Comparison of ENCODE assay signal across 8 mouse cellular contexts in genomic region chr7:27165696-27166095, GRCm38 (mm10). TPM values are rescaled to one million over a fixed set of nuclear protein-coding genes. Genes with fewer than 3 reads are reported as not detected.
DNase-seq lines count a peak whose midpoint lies in the region; ATAC-seq and TF ChIP-seq lines count a peak whose summit lies in the region.

No protein-coding gene starts in this region.

- ATAC-seq in megakaryocyte, adult 5-6 weeks (ENCODE audit: poor library complexity, severe bottlenecking), result no peak

- H3K27ac ChIP-seq in forebrain, embryonic 10.5 days, result peak overlapping the region; percentile 98
- H3K27ac ChIP-seq in limb, embryonic 10.5 days, result peak overlapping the region; percentile 98
- peak overlapping the region; percentile 93 for H3K27ac ChIP-seq in small intestine, adult 2 months (ENCODE audit: insufficient read depth, low read depth, low read length)

- peaks cover 72% of the 10 kb centered on the region for H3K4me1 ChIP-seq in megakaryocyte, embryonic 14.5 days
- H3K4me1 ChIP-seq in forebrain, embryonic 10.5 days, result peaks cover 54% of the 10 kb centered on the region
- H3K4me1 ChIP-seq in limb, embryonic 10.5 days, result peaks cover 50% of the 10 kb centered on the region
- H3K4me1 ChIP-seq in small intestine, adult 2 months (ENCODE audit: control insufficient read depth, insufficient read depth, insufficient read length, low read length), result peaks cover 31% of the 10 kb centered on the region

- WGBS in forebrain, embryonic 10.5 days, result 7% methylated on average over 8 of the region's 8 CpGs
- WGBS in limb, embryonic 10.5 days, result 5% methylated on average over 8 of the region's 8 CpGs
- 1% methylated on average over 8 of the region's 8 CpGs for WGBS in small intestine, adult 2 months

- H3K36me3 ChIP-seq in megakaryocyte, embryonic 14.5 days (replicated peaks; ENCODE audit: low read length), result peaks cover 75% of the 10 kb centered on the region
- peaks cover 52% of the 10 kb centered on the region for H3K36me3 ChIP-seq in forebrain, embryonic 10.5 days (replicated peaks)
- H3K36me3 ChIP-seq in limb, embryonic 10.5 days, result peaks cover 55% of the 10 kb centered on the region
- peaks cover 2% of the 10 kb centered on the region; the same call in 1 of the 2 replicates for H3K36me3 ChIP-seq in small intestine, adult 2 months (ENCODE audit: control insufficient read depth, insufficient read depth, low read length)

- peak overlapping the region; percentile 97 for H3K4me3 ChIP-seq in megakaryocyte, embryonic 14.5 days (replicated peaks)
- H3K4me3 ChIP-seq in forebrain, embryonic 10.5 days, result peak overlapping the region; percentile 77
- peak overlapping the region; percentile 66 for H3K4me3 ChIP-seq in limb, embryonic 10.5 days
- H3K4me3 ChIP-seq in small intestine, adult 2 months (ENCODE audit: low read depth, low read length), result peak overlapping the region; percentile 81

- no peaks in the 10 kb centered on the region for H3K9me3 ChIP-seq in megakaryocyte, embryonic 14.5 days
- H3K9me3 ChIP-seq in forebrain, embryonic 10.5 days, result no peaks in the 10 kb centered on the region
- H3K9me3 ChIP-seq in limb, embryonic 10.5 days (replicated peaks), result no peaks in the 10 kb centered on the region

- no peak for DNase-seq in forebrain, embryonic 10.5 days (ENCODE audit: extremely low spot score, low spot score)
- no peak for DNase-seq in limb, embryonic 10.5 days (ENCODE audit: low spot score)
- no peak for DNase-seq in urinary bladder, adult 18-20 months (ENCODE audit: low spot score in 2 of 2)
- DNase-seq in cerebellum, postnatal 36 days, result no peak
- DNase-seq in kidney, postnatal 14 days, result no peak

- no peaks in the 10 kb centered on the region for H3K27me3 ChIP-seq in megakaryocyte, embryonic 14.5 days (replicated peaks)
- H3K27me3 ChIP-seq in forebrain, embryonic 10.5 days (ENCODE audit: poor library complexity, severe bottlenecking), result no peaks in the 10 kb centered on the region
- no peaks in the 10 kb centered on the region for H3K27me3 ChIP-seq in limb, embryonic 10.5 days (ENCODE audit: low read depth, poor library complexity, severe bottlenecking)
- no peaks in the 10 kb centered on the region for H3K27me3 ChIP-seq in small intestine, adult 2 months (ENCODE audit: control insufficient read depth, insufficient read depth, low read length)

- no peak for TF ChIP-seq CTCF in small intestine, adult 2 months (IDR thresholded peaks at IDR 0.05; ENCODE audit: extremely low read depth, insufficient read length, insufficient replicate concordance, low read depth, low read length)

- TF ChIP-seq POLR2A in small intestine, adult 2 months (IDR thresholded peaks at IDR 0.05; ENCODE audit: low read depth, low read length), result no peak

RNA-seq across cellular contexts. Expression of gene Egln2, which starts 0.9 kb away (rescaled TPM):
- 75.2 and 107 TPM in 2 replicates for polyA plus RNA-seq in megakaryocyte, embryonic 14.5 days (2012; ENCODE audit: insufficient read depth, low replicate concordance)
- total RNA-seq in megakaryocyte, adult 5-6 weeks (2015), result 11.1 and 12.5 TPM in 2 replicates
- total RNA-seq in megakaryocyte, adult 5-6 weeks (2017), result 22.2 and 29.6 TPM in 2 replicates
- 73.7 and 74.0 TPM in 2 replicates for polyA plus RNA-seq in forebrain, embryonic 10.5 days (2016; fragmentation: Nextera tagmentation; extraction: Ambion mirVana)
- polyA plus RNA-seq in limb, embryonic 10.5 days (2016; fragmentation: Nextera tagmentation; extraction: Ambion mirVana), result 95.2 and 97.8 TPM in 2 replicates
- 64.8 and 129 TPM in 2 replicates for polyA plus RNA-seq in small intestine, adult 2 months (2012; rRNA removed)

RNA-seq across cellular contexts. Expression of gene Cyp2t4, which starts 12.2 kb away (rescaled TPM):
- polyA plus RNA-seq in megakaryocyte, embryonic 14.5 days (2012; ENCODE audit: insufficient read depth, low replicate concordance), result not detected in 2 replicates
- not detected in 2 replicates for total RNA-seq in megakaryocyte, adult 5-6 weeks (2015)
- not detected in 2 replicates for total RNA-seq in megakaryocyte, adult 5-6 weeks (2017)
- polyA plus RNA-seq in forebrain, embryonic 10.5 days (2016; fragmentation: Nextera tagmentation; extraction: Ambion mirVana), result 0.12 and 0.16 TPM in 2 replicates
- 0.11 and 0.19 TPM in 2 replicates for polyA plus RNA-seq in limb, embryonic 10.5 days (2016; fragmentation: Nextera tagmentation; extraction: Ambion mirVana)
- polyA plus RNA-seq in small intestine, adult 2 months (2012; rRNA removed), result not detected in 2 replicates

RNA-seq across cellular contexts. Expression of gene Rab4b, which starts 13.0 kb away (rescaled TPM):
- 400 and 700 TPM in 2 replicates for polyA plus RNA-seq in megakaryocyte, embryonic 14.5 days (2012; ENCODE audit: insufficient read depth, low replicate concordance)
- 65.7 and 73.7 TPM in 2 replicates for total RNA-seq in megakaryocyte, adult 5-6 weeks (2015)
- total RNA-seq in megakaryocyte, adult 5-6 weeks (2017), result 26.8 and 30.4 TPM in 2 replicates
- polyA plus RNA-seq in forebrain, embryonic 10.5 days (2016; fragmentation: Nextera tagmentation; extraction: Ambion mirVana), result 55.2 and 56.3 TPM in 2 replicates
- 59.8 and 67.0 TPM in 2 replicates for polyA plus RNA-seq in limb, embryonic 10.5 days (2016; fragmentation: Nextera tagmentation; extraction: Ambion mirVana)
- polyA plus RNA-seq in small intestine, adult 2 months (2012; rRNA removed), result 42.9 and 77.3 TPM in 2 replicates

RNA-seq across cellular contexts. Expression of gene Gm21983, which starts 15.2 kb away (rescaled TPM):
- not detected in 2 replicates for polyA plus RNA-seq in megakaryocyte, embryonic 14.5 days (2012; ENCODE audit: insufficient read depth, low replicate concordance)
- not detected in 2 replicates for total RNA-seq in megakaryocyte, adult 5-6 weeks (2015)
- not detected in 2 replicates for total RNA-seq in megakaryocyte, adult 5-6 weeks (2017)
- not detected in 2 replicates for polyA plus RNA-seq in forebrain, embryonic 10.5 days (2016; fragmentation: Nextera tagmentation; extraction: Ambion mirVana)
- polyA plus RNA-seq in limb, embryonic 10.5 days (2016; fragmentation: Nextera tagmentation; extraction: Ambion mirVana), result 0.81 TPM in 1 of 2 replicates, not detected in the other
- 0.23 TPM in 1 of 2 replicates, not detected in the other for polyA plus RNA-seq in small intestine, adult 2 months (2012; rRNA removed)

RNA-seq across cellular contexts. Expression of gene Mia, which starts 15.3 kb away (rescaled TPM):
- not detected in 2 replicates for polyA plus RNA-seq in megakaryocyte, embryonic 14.5 days (2012; ENCODE audit: insufficient read depth, low replicate concordance)
- not detected in 2 replicates for total RNA-seq in megakaryocyte, adult 5-6 weeks (2015)
- not detected in 2 replicates for total RNA-seq in megakaryocyte, adult 5-6 weeks (2017)
- polyA plus RNA-seq in forebrain, embryonic 10.5 days (2016; fragmentation: Nextera tagmentation; extraction: Ambion mirVana), result 1.1 and 1.7 TPM in 2 replicates
- polyA plus RNA-seq in limb, embryonic 10.5 days (2016; fragmentation: Nextera tagmentation; extraction: Ambion mirVana), result 1.1 and 5.0 TPM in 2 replicates
- polyA plus RNA-seq in small intestine, adult 2 months (2012; rRNA removed), result 9.6 TPM in 1 of 2 replicates, not detected in the other
